Mouse (Mus musculus) intestine, postnatal 0 days (tissue): ENCODE results near the gene Gm13305. TPM values are rescaled to one million over a fixed set of nuclear protein-coding genes. Genes with fewer than 3 reads are reported as not detected.

Experiments
- polyA plus RNA-seq: library from polyadenylated mRNA; unstranded; fragments of >200 nt; fragmentation: Nextera tagmentation; extraction: Ambion mirVana; gene quantifications from 2 replicates; pipeline ENCODE4 v1.2.1, GENCODE M21; 2015

Gene Gm13305
- polyA plus RNA-seq, 1 experiment from 2014 or later, result not detected

Other genes with a start within 250 kb of the Gm13305 start
- gene Gm20878, start 227.0 kb downstream of the Gm13305 start, polyA plus RNA-seq, result 1.3 and 1.4 TPM in 2 replicates
- 0.09 TPM in 1 of 2 replicates, not detected in the other for gene Fam205a4, start 202.5 kb downstream of the Gm13305 start, polyA plus RNA-seq
- gene Gm21093, start 133.9 kb downstream of the Gm13305 start, polyA plus RNA-seq, result not detected in 2 replicates
- not detected in 2 replicates for gene Gm3893, start 77.4 kb downstream of the Gm13305 start, polyA plus RNA-seq
- 5.7 and 12.4 TPM in 2 replicates for gene Gm13304, start 53.8 kb downstream of the Gm13305 start, polyA plus RNA-seq
- 0.48 TPM in 1 of 2 replicates, not detected in the other for gene Gm13306, start 15.2 kb downstream of the Gm13305 start, polyA plus RNA-seq
- gene Gm10600, start 72.0 kb upstream of the Gm13305 start, polyA plus RNA-seq, result not detected in 2 replicates
- 3.2 TPM in 1 of 2 replicates, not detected in the other for gene Ccl21b, start 87.2 kb upstream of the Gm13305 start, polyA plus RNA-seq
- gene Gm21953, start 125.7 kb upstream of the Gm13305 start, polyA plus RNA-seq, result 0.66 TPM in 1 of 2 replicates, not detected in the other
- gene Fam205a3, start 149.7 kb upstream of the Gm13305 start, polyA plus RNA-seq, result 0.05 TPM in 1 of 2 replicates, not detected in the other